Mouse (Mus musculus) heart, adult 2 months (tissue): ENCODE results near the gene Usp35. TPM values are rescaled to one million over a fixed set of nuclear protein-coding genes. Genes with fewer than 3 reads are reported as not detected.

Experiments
- DNase-seq, 2 experiments: peaks; one replicate each; pipeline ENCODE4 v3.0.0; 2021
- H3K27ac ChIP-seq: fragments of 200-600 bp; 2 replicates; pipeline ENCODE4 v1.8.1; 2022
- H3K27me3 ChIP-seq: fragments of 200-500 bp; 2 replicates; pipeline ENCODE4 v1.6.1; 2012; ENCODE audit warnings: mild to moderate bottlenecking, low read length, inconsistent platforms, mixed read lengths; ENCODE audit not compliant: control insufficient read depth, insufficient read depth
- H3K36me3 ChIP-seq: fragments of 200-500 bp; 2 replicates; pipeline ENCODE4 v1.6.1; 2012; ENCODE audit warnings: low read length, inconsistent platforms; ENCODE audit not compliant: control insufficient read depth, insufficient read depth
- H3K4me1 ChIP-seq: fragments of 200-500 bp; 2 replicates; pipeline ENCODE4 v1.6.1; 2011; ENCODE audit warnings: low read length; ENCODE audit not compliant: control insufficient read depth, insufficient read depth
- H3K4me3 ChIP-seq: fragments of 200-600 bp; 2 replicates; pipeline ENCODE4 v1.8.1; 2022
- H3K79me2 ChIP-seq: fragments of 200-500 bp; replicated peaks from 2 replicates; pipeline ENCODE4 v1.6.1; 2012; ENCODE audit warnings: mild to moderate bottlenecking, inconsistent platforms, low read length, moderate library complexity, mixed read lengths; ENCODE audit not compliant: control insufficient read depth, insufficient read depth
- H3K9ac ChIP-seq: fragments of 200-500 bp; 2 replicates; pipeline ENCODE4 v1.6.1; 2012; ENCODE audit warnings: low read depth, mild to moderate bottlenecking, control low read depth, inconsistent platforms, low read length, mixed read lengths
- CTCF ChIP-seq: fragments of 200-600 bp; IDR thresholded peaks from 2 replicates; pipeline ENCODE4 v1.8.1; 2022; ENCODE audit warnings: antibody characterized with exemption, mild to moderate bottlenecking, moderate library complexity
- EP300 ChIP-seq: fragments of 200-500 bp; IDR thresholded peaks from 2 replicates; pipeline ENCODE4 v1.6.1; 2011; ENCODE audit warnings: low read depth, low read length, control low read depth; ENCODE audit not compliant: insufficient read depth
- POLR2A ChIP-seq: fragments of 200-500 bp; IDR thresholded peaks from 2 replicates; pipeline ENCODE4 v1.6.1; 2011; ENCODE audit warnings: mild to moderate bottlenecking, low read depth, low read length, control low read depth; ENCODE audit not compliant: insufficient read depth
- WGBS: fragments of 180-500 bp; shearing (Covaris S2); methylation state at CpG from one replicate; pipeline ENCODE4 v1.1.7; 2018; 5-methylcytosine and 5-hydroxymethylcytosine counted together
- intact Hi-C: fragments of 180-260 bp; cut with DNase I; formaldehyde crosslinking; loops from one replicate; pipeline ENCODE4 v1.15.1; 2025
- polyA plus RNA-seq: library from polyadenylated mRNA; depleted of rRNA; stranded (reverse); fragments of >200 nt; gene quantifications from 2 replicates; pipeline ENCODE4 v1.2.3, GENCODE M21; 2012
- total RNA-seq, 2 experiments: library from RNA; stranded (reverse); gene quantifications; 2 replicates each; pipeline ENCODE4 v1.2.3; 2021

Gene Usp35
- total and polyA plus RNA-seq, 3 experiments, result 0.84 to 2.5 (median 1.0) TPM

DNA sequence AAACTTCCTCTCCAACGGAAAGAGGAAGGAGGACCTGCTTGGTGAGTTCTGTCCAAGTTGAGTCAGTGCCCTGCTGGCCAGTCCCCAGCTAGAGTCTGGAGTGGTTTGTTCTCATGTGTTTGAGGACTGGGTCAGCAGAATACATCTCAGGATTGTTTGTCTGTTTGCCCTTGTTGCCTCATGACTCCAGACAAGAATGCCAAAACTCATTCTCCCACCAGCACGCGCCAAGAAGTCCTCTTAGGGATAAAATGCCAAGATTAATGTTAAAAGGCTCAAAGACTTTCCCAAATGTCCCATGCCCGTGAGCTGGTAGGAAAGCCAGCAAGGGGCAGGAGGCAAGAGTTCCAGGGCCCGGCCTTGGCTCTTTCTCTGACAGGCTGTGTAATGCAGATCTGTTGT lies 25.1 kb upstream of the Usp35 start:
- TF ChIP-seq CTCF, result no peak
- TF ChIP-seq POLR2A, result 0 out of 2 replicates have a peak, but pooled peaks have one; percentile 16
- WGBS, result 52% methylated on average over 5 of the region's 5 CpGs
- no peaks in the 10 kb centered on the region for H3K79me2 ChIP-seq
- no peaks in the 10 kb centered on the region for H3K36me3 ChIP-seq
- peak overlapping the region; percentile 41 for H3K27ac ChIP-seq
- intact Hi-C loops, result no loop called here
- H3K4me3 ChIP-seq, result no peak overlapping the region
- DNase-seq, result peak; percentile 65 to 82
- no peak overlapping the region for H3K9ac ChIP-seq
- H3K27me3 ChIP-seq, result no peaks in the 10 kb centered on the region
- peaks cover 10% of the 10 kb centered on the region for H3K4me1 ChIP-seq

GRCm38 (mm10) chr7:97356253-97356652 lies 24.4 kb upstream of the Usp35 start:
- TF ChIP-seq EP300 (no peak), CTCF (no peak), POLR2A (no peak)
- WGBS, result 67% methylated on average over 5 of the region's 5 CpGs
- DNase-seq, result no peak
- Histone ChIP-seq H3K79me2 (no peaks in the 10 kb centered on the region), H3K9ac (no peak overlapping the region), H3K4me3 (no peak overlapping the region), H3K36me3 (no peaks in the 10 kb centered on the region), H3K27me3 (no peaks in the 10 kb centered on the region), H3K4me1 (peaks cover 10% of the 10 kb centered on the region), H3K27ac (peak overlapping the region; percentile 41)
- intact Hi-C loops, result no loop called here

- H3K27ac ChIP-seq, result peak overlapping the region; percentile 41
- TF ChIP-seq CTCF, result no peak
- 0 out of 2 replicates have a peak, but pooled peaks have one; percentile 38 for TF ChIP-seq POLR2A
These were observed 23.4 kb upstream of the Usp35 start for GRCm38 (mm10) chr7:97355068-97355841.

DNA sequence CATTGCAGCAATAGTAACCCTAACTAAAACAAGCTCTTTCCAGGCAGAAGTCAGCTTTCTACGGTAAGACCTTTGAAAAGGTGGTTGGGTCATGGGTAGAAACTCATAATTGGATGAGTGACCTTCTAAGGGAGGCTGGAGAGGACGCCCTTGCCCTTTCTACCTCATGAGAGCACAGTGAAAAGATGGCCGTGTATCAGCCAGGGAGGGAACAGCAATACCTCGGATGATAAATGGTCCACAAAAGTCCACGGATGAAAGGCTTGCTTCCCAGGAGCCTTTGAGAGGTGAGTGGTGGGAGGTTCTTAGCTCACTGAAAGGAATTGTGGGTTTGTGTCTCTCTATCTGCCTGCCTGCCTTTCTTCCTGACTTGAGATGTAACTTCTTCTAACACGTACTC lies 21.5 kb upstream of the Usp35 start:
- 93% methylated on average over 6 of the region's 6 CpGs for WGBS
- Histone ChIP-seq H3K9ac (no peak overlapping the region), H3K4me3 (no peak overlapping the region), H3K79me2 (no peaks in the 10 kb centered on the region), H3K27ac (no peak overlapping the region), H3K36me3 (no peaks in the 10 kb centered on the region), H3K4me1 (peaks cover 10% of the 10 kb centered on the region), H3K27me3 (no peaks in the 10 kb centered on the region)
- no peak for DNase-seq
- TF ChIP-seq EP300, result no peak
- no peak for TF ChIP-seq CTCF
- TF ChIP-seq POLR2A, result no peak
- intact Hi-C loops, result no loop called here

More at GRCm38 (mm10) chr7:97355068-97355841, 23.4 kb upstream of the Usp35 start:
- no peaks in the 10 kb centered on the region for H3K36me3 ChIP-seq
- peak in 1 of 2 experiments; percentile 59 for DNase-seq
- no peaks in the 10 kb centered on the region for H3K79me2 ChIP-seq
- 0 out of 2 replicates have a peak overlapping the region, but pooled peaks have one; percentile 44 for H3K9ac ChIP-seq
- intact Hi-C loops, result no loop called here
- WGBS, result 27% methylated on average over 13 of the region's 13 CpGs
- no peaks in the 10 kb centered on the region for H3K27me3 ChIP-seq
- no peak overlapping the region for H3K4me3 ChIP-seq
- peaks cover 10% of the 10 kb centered on the region for H3K4me1 ChIP-seq

DNA sequence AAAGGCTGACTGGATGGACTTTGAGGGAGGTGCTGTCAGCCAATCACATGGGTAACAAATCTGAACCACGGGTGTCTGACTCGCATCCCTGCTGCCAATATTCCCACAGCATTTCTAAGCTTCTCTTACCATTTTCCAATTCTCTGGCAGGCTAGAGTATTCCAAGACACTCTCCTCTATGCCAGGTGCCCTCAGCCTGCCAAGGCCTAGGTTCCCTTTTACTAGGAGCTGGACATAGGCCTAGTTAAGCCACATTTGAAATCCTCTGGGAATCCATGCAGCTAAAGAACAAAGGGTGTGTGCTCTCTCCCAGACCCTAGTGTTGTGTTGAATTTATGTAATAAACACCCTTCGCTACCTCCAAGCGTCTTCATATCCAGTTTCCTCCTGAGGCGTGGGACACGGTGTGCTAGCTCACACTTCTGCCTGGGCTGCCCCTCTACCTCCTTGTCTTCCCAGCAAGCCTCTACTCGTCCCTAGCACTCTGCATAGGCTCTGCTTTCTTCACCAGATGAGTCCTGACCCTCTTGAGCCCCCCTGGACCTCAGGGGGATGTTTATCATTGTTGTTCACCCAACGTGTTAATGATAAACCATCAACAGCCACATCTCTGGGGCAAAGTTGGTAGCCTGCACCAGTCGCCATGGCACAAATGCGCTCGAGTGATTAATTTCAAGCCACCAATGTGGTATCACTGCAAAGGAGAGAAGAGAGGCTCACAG lies 20.1 kb upstream of the Usp35 start:
- intact Hi-C loops, result no loop called here

GRCm38 (mm10) chr7:97350891-97351290 lies 19.1 kb upstream of the Usp35 start:
- Histone ChIP-seq H3K4me1 (peaks cover 7% of the 10 kb centered on the region), H3K79me2 (no peaks in the 10 kb centered on the region), H3K27me3 (no peaks in the 10 kb centered on the region), H3K36me3 (no peaks in the 10 kb centered on the region), H3K4me3 (no peak overlapping the region), H3K9ac (no peak overlapping the region), H3K27ac (no peak overlapping the region)
- intact Hi-C loops, result no loop called here
- DNase-seq, result peak in 1 of 2 experiments; percentile 9
- WGBS, result 93% methylated on average over 5 of the region's 5 CpGs
- no peak for TF ChIP-seq EP300
- no peak for TF ChIP-seq POLR2A
- no peak for TF ChIP-seq CTCF

More for the DNA sequence above, 20.1 kb upstream of the Usp35 start:
- no peaks in the 10 kb centered on the region for H3K79me2 ChIP-seq
- TF ChIP-seq CTCF (no peak), EP300 (no peak), POLR2A (no peak)
- peaks cover 10% of the 10 kb centered on the region for H3K4me1 ChIP-seq
- peak in 1 of 2 experiments; percentile 10 for DNase-seq
- H3K9ac ChIP-seq, result no peak overlapping the region
- 86% methylated on average over 11 of the region's 11 CpGs for WGBS
- H3K36me3 ChIP-seq, result no peaks in the 10 kb centered on the region
- H3K4me3 ChIP-seq, result no peak overlapping the region
- no peaks in the 10 kb centered on the region for H3K27me3 ChIP-seq
- no peak overlapping the region for H3K27ac ChIP-seq
